Mouse (Mus musculus): Measurements from ENCODE around the gene Fam198b.

GRCm38 (mm10) chr3:79842165-79842564 lies 42.2 kb upstream of the Fam198b start:
- no peak for TF ChIP-seq POLR2A (IDR thresholded peaks at IDR 0.05; ENCODE audit: extremely low read depth, insufficient read depth, low read length)
- no peak for TF ChIP-seq CTCF (IDR thresholded peaks at IDR 0.05; ENCODE audit: low read depth, low read length)
